Mouse (Mus musculus) liver, adult 2 months (tissue): ENCODE data around the gene Wdr43. TPM values are rescaled to one million over a fixed set of nuclear protein-coding genes. Genes with fewer than 3 reads are reported as not detected.
A peak's percentile ranks its signal among the peaks of the same experiment; 100 is the strongest.

Experiments used
- DNase-seq: peaks from one replicate; pipeline ENCODE4 v3.0.0-alpha.2; 2011; ENCODE audit warnings: low read depth, low spot score; ENCODE audit errors: extremely low read depth
- H3K27ac ChIP-seq: fragments of 200-500 bp; replicated peaks from 2 replicates; pipeline ENCODE4 v1.5.1; 2012; ENCODE audit warnings: low read depth, mild to moderate bottlenecking, control low read depth, inconsistent platforms, low read length; ENCODE audit not compliant: insufficient read depth
- H3K27me3 ChIP-seq: fragments of 200-500 bp; 2 replicates; pipeline ENCODE4 v1.6.1; 2012; ENCODE audit warnings: mild to moderate bottlenecking, moderate library complexity, low read length, inconsistent platforms; ENCODE audit not compliant: control insufficient read depth, insufficient read depth
- H3K36me3 ChIP-seq: fragments of 200-500 bp; 2 replicates; pipeline ENCODE4 v1.6.1; 2012; ENCODE audit warnings: low read length, inconsistent platforms; ENCODE audit not compliant: control insufficient read depth, insufficient read depth
- H3K4me1 ChIP-seq: fragments of 200-500 bp; 2 replicates; pipeline ENCODE4 v1.6.1; 2011; ENCODE audit warnings: low read length; ENCODE audit not compliant: control insufficient read depth, insufficient read depth
- H3K4me3 ChIP-seq: fragments of 200-500 bp; 2 replicates; pipeline ENCODE4 v1.5.1; 2011; ENCODE audit warnings: low read depth, mild to moderate bottlenecking, control low read depth, low read length, moderate library complexity; ENCODE audit not compliant: insufficient read depth
- H3K79me2 ChIP-seq: fragments of 200-500 bp; 2 replicates; pipeline ENCODE4 v1.6.1; 2012; ENCODE audit warnings: inconsistent platforms, mild to moderate bottlenecking, low read length, moderate library complexity; ENCODE audit not compliant: control insufficient read depth, insufficient read depth
- H3K9ac ChIP-seq: fragments of 200-500 bp; 2 replicates; pipeline ENCODE4 v1.6.1; 2012; ENCODE audit warnings: low read depth, mild to moderate bottlenecking, control low read depth, inconsistent platforms, low read length
- CTCF ChIP-seq: fragments of 200-500 bp; IDR thresholded peaks from 2 replicates; pipeline ENCODE4 v1.5.1; 2011; ENCODE audit warnings: low read depth, low read length, control low read depth
- POLR2A ChIP-seq: fragments of 200-500 bp; IDR thresholded peaks from 2 replicates; pipeline ENCODE4 v1.6.1; 2011; ENCODE audit warnings: low read length, control low read depth; ENCODE audit not compliant: insufficient read depth; ENCODE audit errors: extremely low read depth
- WGBS: fragments of 180-500 bp; shearing (Covaris S2); methylation state at CpG from one replicate; pipeline ENCODE4 v1.1.7; 2018; 5-methylcytosine and 5-hydroxymethylcytosine counted together
- polyA plus RNA-seq: library from polyadenylated mRNA; depleted of rRNA; stranded (reverse); fragments of >200 nt; gene quantifications from 2 replicates; pipeline ENCODE4 v1.2.3, GENCODE M21; 2012; rRNA removed
- total RNA-seq: library from RNA; depleted of rRNA; stranded (reverse); fragments of >200 nt; gene quantifications from 2 replicates; pipeline ENCODE4 v1.2.3, GENCODE M21; 2014; rRNA removed

Wdr43 gene
- total and polyA plus RNA-seq, 2 experiments: 4.8 to 19.5 TPM

- 84% methylated on average over 5 of the region's 5 CpGs for WGBS
- Histone ChIP-seq H3K4me3 (no peak overlapping the region), H3K36me3 (no peaks in the 10 kb centered on the region), H3K27ac (no peak overlapping the region), H3K9ac (no peak overlapping the region), H3K79me2 (no peaks in the 10 kb centered on the region), H3K27me3 (no peaks in the 10 kb centered on the region), H3K4me1 (peaks cover 2% of the 10 kb centered on the region; the same call in 1 of the 2 replicates)
- DNase-seq: peak; percentile 53
- no peak for TF ChIP-seq CTCF
- TF ChIP-seq POLR2A: no peak
Observed at GRCm38 (mm10) chr17:71696396-71696795, 80.7 kb downstream of the Wdr43 start.

GRCm38 (mm10) chr17:71697896-71698618 is 82.4 kb downstream of the Wdr43 start:
- Histone ChIP-seq H3K9ac (no peak overlapping the region), H3K79me2 (no peaks in the 10 kb centered on the region), H3K4me3 (no peak overlapping the region), H3K27ac (no peak overlapping the region), H3K36me3 (no peaks in the 10 kb centered on the region), H3K27me3 (no peaks in the 10 kb centered on the region), H3K4me1 (peaks cover 2% of the 10 kb centered on the region; the same call in 1 of the 2 replicates)
- no peak for TF ChIP-seq CTCF
- TF ChIP-seq POLR2A: no peak
- DNase-seq: no peak
- WGBS: 79% methylated on average over 11 of the region's 11 CpGs

- no peak for DNase-seq
- TF ChIP-seq CTCF: no peak
- H3K27ac ChIP-seq: no peak overlapping the region
- no peaks in the 10 kb centered on the region for H3K27me3 ChIP-seq
- H3K36me3 ChIP-seq: no peaks in the 10 kb centered on the region
- whole genome bisulfite sequencing: 80% methylated on average over 11 of the region's 11 CpGs
- H3K4me1 ChIP-seq: peaks cover 2% of the 10 kb centered on the region; the same call in 1 of the 2 replicates
- H3K4me3 ChIP-seq: no peak overlapping the region
- no peaks in the 10 kb centered on the region for H3K79me2 ChIP-seq
- no peak overlapping the region for H3K9ac ChIP-seq
Observed at GRCm38 (mm10) chr17:71698619-71698956, 82.9 kb downstream of the Wdr43 start.

- H3K79me2 ChIP-seq: no peaks in the 10 kb centered on the region
- no peaks in the 10 kb centered on the region for H3K27me3 ChIP-seq
- 30% methylated on average over 1 of the region's 1 CpGs for WGBS
- no peak for TF ChIP-seq POLR2A
- TF ChIP-seq CTCF: no peak
- no peak overlapping the region for H3K9ac ChIP-seq
- no peak overlapping the region for H3K27ac ChIP-seq
- no peak overlapping the region for H3K4me3 ChIP-seq
- DNase-seq: no peak
- no peaks in the 10 kb centered on the region for H3K4me1 ChIP-seq
- H3K36me3 ChIP-seq: no peaks in the 10 kb centered on the region
Observed at GRCm38 (mm10) chr17:71705113-71705512, 89.4 kb downstream of the Wdr43 start.

GRCm38 (mm10) chr17:71705550-71706480 is 90.1 kb downstream of the Wdr43 start:
- H3K4me3 ChIP-seq: no peak overlapping the region
- 81% methylated on average over 14 of the region's 14 CpGs for WGBS
- DNase-seq: no peak
- no peak overlapping the region for H3K27ac ChIP-seq
- no peaks in the 10 kb centered on the region for H3K36me3 ChIP-seq
- H3K79me2 ChIP-seq: no peaks in the 10 kb centered on the region
- TF ChIP-seq CTCF (no peak), POLR2A (no peak)
- no peak overlapping the region for H3K9ac ChIP-seq
- H3K4me1 ChIP-seq: no peaks in the 10 kb centered on the region
- H3K27me3 ChIP-seq: no peaks in the 10 kb centered on the region

GRCm38 (mm10) chr17:71707715-71708114 is 92.0 kb downstream of the Wdr43 start:
- Histone ChIP-seq H3K27ac (no peak overlapping the region), H3K79me2 (no peaks in the 10 kb centered on the region), H3K9ac (no peak overlapping the region), H3K36me3 (no peaks in the 10 kb centered on the region), H3K4me1 (no peaks in the 10 kb centered on the region), H3K27me3 (no peaks in the 10 kb centered on the region), H3K4me3 (no peak overlapping the region)
- no peak for DNase-seq
- WGBS: 64% methylated on average over 4 of the region's 4 CpGs
- TF ChIP-seq CTCF (no peak), POLR2A (no peak)

Other genes starting within 250 kb of the Wdr43 start
- 0.92 and 1.1 TPM in 2 replicates for gene Gm4707, start 156.0 kb upstream of the Wdr43 start, total RNA-seq
- 0.07 TPM in 1 of 2 replicates, not detected in the other for gene Gm4707, start 156.0 kb upstream of the Wdr43 start, polyA plus RNA-seq
- gene Smchd1, start 140.6 kb upstream of the Wdr43 start, total RNA-seq: 16.0 and 17.1 TPM in 2 replicates
- gene Smchd1, start 140.6 kb upstream of the Wdr43 start, polyA plus RNA-seq: 1.8 and 2.5 TPM in 2 replicates
- 0.34 and 0.46 TPM in 2 replicates for gene Ndc80, start 89.0 kb upstream of the Wdr43 start, total RNA-seq
- gene Ndc80, start 89.0 kb upstream of the Wdr43 start, polyA plus RNA-seq: not detected in 2 replicates
- not detected in 2 replicates for gene Spdya, start 63.8 kb upstream of the Wdr43 start, total RNA-seq
- not detected in 2 replicates for gene Spdya, start 63.8 kb upstream of the Wdr43 start, polyA plus RNA-seq
- gene Togaram2, start 57.4 kb downstream of the Wdr43 start, total RNA-seq: not detected in 2 replicates
- gene Togaram2, start 57.4 kb downstream of the Wdr43 start, polyA plus RNA-seq: not detected in 2 replicates
- not detected in 2 replicates for gene Pcare, start 137.0 kb downstream of the Wdr43 start, total RNA-seq
- not detected in 2 replicates for gene Pcare, start 137.0 kb downstream of the Wdr43 start, polyA plus RNA-seq
- 0.28 and 0.67 TPM in 2 replicates for gene Clip4, start 152.6 kb downstream of the Wdr43 start, total RNA-seq
- 0.17 and 0.31 TPM in 2 replicates for gene Clip4, start 152.6 kb downstream of the Wdr43 start, polyA plus RNA-seq